Mouse (Mus musculus) testis, postnatal 14 days (tissue): ENCODE measurements around the gene Gm5089.

ENCODE experiments used
- DNase-seq: peaks from one replicate; pipeline ENCODE4 v3.0.0; 2021; ENCODE audit warnings: low spot score

The Gm5089 gene

GRCm38 (mm10) chr14:122386281-122387130 lies 64.4 kb downstream of the Gm5089 start:
- DNase-seq, result no peak

- DNase-seq, result no peak
Observed at GRCm38 (mm10) chr14:122385758-122386157, 65.2 kb downstream of the Gm5089 start.

GRCm38 (mm10) chr14:122385238-122385534 lies 65.7 kb downstream of the Gm5089 start:
- no peak for DNase-seq
